Mouse (Mus musculus): Measurements from ENCODE around the gene Prr22.

Prr22 gene

GRCm38 (mm10) chr17:56761077-56761476, 9.0 kb upstream of the Prr22 start:
- in situ Hi-C loops (cut with MboI, MseI), result loop anchor here in 1 of 2 experiments (5.0 kb wide), 1 partner anchor 44 kb away; the partner anchor contains the start of genes Ndufa11 and Vmac

GRCm38 (mm10) chr17:56761991-56762410, 8.0 kb upstream of the Prr22 start:
- in situ Hi-C loops (cut with MboI, MseI), result loop anchor here in 1 of 2 experiments (5.0 kb wide), 1 partner anchor 45 kb away; the partner anchor contains the start of genes Ndufa11 and Vmac

GRCm38 (mm10) chr17:56762769-56763731, 7.0 kb upstream of the Prr22 start:
- in situ Hi-C loops (cut with MboI, MseI), result loop anchor here in 1 of 2 experiments (5.0 kb wide), 1 partner anchor 46 kb away; the partner anchor contains the start of genes Ndufa11 and Vmac

- in situ Hi-C loops (cut with MboI, MseI), result loop anchor here in 1 of 2 experiments (5.0 kb wide), 1 partner anchor 46 kb away; the partner anchor contains the start of genes Ndufa11 and Vmac
Measured at GRCm38 (mm10) chr17:56763741-56764250, 6.3 kb upstream of the Prr22 start.

GRCm38 (mm10) chr17:56764474-56765354, 5.3 kb upstream of the Prr22 start, which contains the start of gene Dus3l:
Dus3l (plus strand) TSS chr17:56764757.
- in situ Hi-C loops (cut with MboI, MseI), result loop anchor here in 1 of 2 experiments (5.0 kb wide), 2 partner anchors 47 to 63 kb away; partner anchors contain the start of genes Ndufa11 and Vmac

- in situ Hi-C loops (cut with MboI, MseI), result loop anchor here in 1 of 2 experiments (5.0 kb wide), 1 partner anchor 62 kb away; no protein-coding TSS in a partner anchor
Measured at GRCm38 (mm10) chr17:56765431-56765830, 4.6 kb upstream of the Prr22 start.

- in situ Hi-C loops (cut with MboI, MseI), result loop anchor here in 1 of 2 experiments (5.0 kb wide), 1 partner anchor 60 kb away; no protein-coding TSS in a partner anchor
Measured at GRCm38 (mm10) chr17:56766631-56767405, 3.2 kb upstream of the Prr22 start.

- in situ Hi-C loops (cut with MboI, MseI), result loop anchor here in 1 of 2 experiments (5.0 kb wide), 1 partner anchor 60 kb away; no protein-coding TSS in a partner anchor
Measured at GRCm38 (mm10) chr17:56767531-56768135, 2.4 kb upstream of the Prr22 start.

- in situ Hi-C loops (cut with MboI, MseI), result loop anchor here in 1 of 2 experiments (5.0 kb wide), 1 partner anchor 58 kb away; no protein-coding TSS in a partner anchor
Measured at GRCm38 (mm10) chr17:56768941-56769340, 1.1 kb upstream of the Prr22 start.

GRCm38 (mm10) chr17:56777568-56777967, 7.5 kb downstream of the Prr22 start:
- in situ Hi-C loops (cut with MboI, MseI), result no loop called here

GRCm38 (mm10) chr17:56778779-56779362, 8.8 kb downstream of the Prr22 start:
- in situ Hi-C loops (cut with MboI, MseI), result no loop called here

- in situ Hi-C loops (cut with MboI, MseI), result no loop called here
Measured at GRCm38 (mm10) chr17:56780291-56780978, 10.4 kb downstream of the Prr22 start.

- in situ Hi-C loops (cut with MboI, MseI), result no loop called here
Measured at GRCm38 (mm10) chr17:56788886-56789285, 18.8 kb downstream of the Prr22 start.

- in situ Hi-C loops (cut with MboI, MseI), result no loop called here
Measured at GRCm38 (mm10) chr17:56789286-56789685, 19.2 kb downstream of the Prr22 start.

- in situ Hi-C loops (cut with MboI, MseI), result no loop called here
Measured at GRCm38 (mm10) chr17:56792588-56792987, 22.5 kb downstream of the Prr22 start.

GRCm38 (mm10) chr17:56793614-56794319, 23.7 kb downstream of the Prr22 start:
- in situ Hi-C loops (cut with MboI, MseI), result no loop called here

- in situ Hi-C loops (cut with MboI, MseI), result no loop called here
Measured at GRCm38 (mm10) chr17:56799276-56799675, 29.2 kb downstream of the Prr22 start.

- in situ Hi-C loops (cut with MboI, MseI), result no loop called here
Measured at GRCm38 (mm10) chr17:56802065-56802464, 32.0 kb downstream of the Prr22 start.
